Comparison of ENCODE assay signal across 8 mouse cellular contexts in genomic region chr19:4989013-4989412, GRCm38 (mm10). TPM values are rescaled to one million over a fixed set of nuclear protein-coding genes. Genes with fewer than 3 reads are reported as not detected.
DNase-seq lines count a peak whose midpoint lies in the region; ATAC-seq lines count a peak whose summit lies in the region.
"Had no signal": no experiment of that assay in that cellular context is flagged by ENCODE, and none has a peak within 500 bp of the region (broad histone marks: within the 10 kb centered on the region; RNA-seq: fewer than 3 reads in every experiment).

No protein-coding gene starts in this region.

- no peak overlapping the region for H3K27ac ChIP-seq in forebrain, embryonic 13.5 days
- peak overlapping the region; percentile 77; the same call in 1 of the 2 replicates for H3K27ac ChIP-seq in hindbrain, embryonic 13.5 days
- no peak overlapping the region; the same call in 1 of the 2 replicates for H3K27ac ChIP-seq in midbrain, embryonic 16.5 days (ENCODE audit: low read length)
- H3K27ac ChIP-seq in stomach, embryonic 15.5 days, result no peak overlapping the region
- H3K27ac ChIP-seq: limb, embryonic 15.5 days had no signal

- 3% methylated on average over 13 of the region's 13 CpGs for WGBS in forebrain, embryonic 13.5 days
- WGBS in hindbrain, embryonic 13.5 days, result 3% methylated on average over 13 of the region's 13 CpGs
- 4% methylated on average over 13 of the region's 13 CpGs for WGBS in midbrain, embryonic 16.5 days
- 5% methylated on average over 13 of the region's 13 CpGs for WGBS in stomach, embryonic 15.5 days

- peak overlapping the region; percentile 69 for H3K4me2 ChIP-seq in forebrain, embryonic 13.5 days
- peak overlapping the region; percentile 76 for H3K4me2 ChIP-seq in hindbrain, embryonic 13.5 days
- H3K4me2 ChIP-seq in midbrain, embryonic 16.5 days (ENCODE audit: low read length), result peak overlapping the region; percentile 84
- no peak overlapping the region for H3K4me2 ChIP-seq in stomach, embryonic 15.5 days
- H3K4me2 ChIP-seq: limb, embryonic 15.5 days had no signal

- peak overlapping the region; percentile 46 for H3K4me3 ChIP-seq in forebrain, embryonic 13.5 days
- H3K4me3 ChIP-seq in hindbrain, embryonic 13.5 days, result peak overlapping the region; percentile 51
- peak overlapping the region; percentile 56 for H3K4me3 ChIP-seq in midbrain, embryonic 16.5 days (ENCODE audit: low read depth, low read length)
- H3K4me3 ChIP-seq in stomach, embryonic 15.5 days (replicated peaks), result no peak overlapping the region
- H3K4me3 ChIP-seq: limb, embryonic 15.5 days had no signal

- ATAC-seq in forebrain, embryonic 13.5 days, result no peak
- ATAC-seq in hindbrain, embryonic 13.5 days (ENCODE audit: low FRiP score), result no peak
- ATAC-seq in midbrain, embryonic 16.5 days, result no peak
- peak; percentile 38; the same call in 1 of the 2 replicates for ATAC-seq in stomach, embryonic 15.5 days (ENCODE audit: insufficient read depth, low FRiP score, low read depth)

- no peaks in the 10 kb centered on the region for H3K36me3 ChIP-seq in forebrain, embryonic 13.5 days (ENCODE audit: poor library complexity, severe bottlenecking)
- peaks cover 12% of the 10 kb centered on the region for H3K36me3 ChIP-seq in hindbrain, embryonic 13.5 days
- peaks cover 5% of the 10 kb centered on the region for H3K36me3 ChIP-seq in midbrain, embryonic 16.5 days (ENCODE audit: control insufficient read depth, insufficient read depth, low read length)
- no peaks in the 10 kb centered on the region for H3K36me3 ChIP-seq in stomach, embryonic 15.5 days
- H3K36me3 ChIP-seq: limb, embryonic 15.5 days had no signal

- peak; percentile 35 for DNase-seq in MEL-GATA-1-ER (ENCODE audit: extremely low read depth, low read depth)
- DNase-seq in adrenal gland, postnatal 36 days, result peak; percentile 94 to 95
- peak; percentile 80 for DNase-seq in left cerebral cortex, postnatal 4 days

- no peaks in the 10 kb centered on the region for H3K9me3 ChIP-seq in forebrain, embryonic 13.5 days (replicated peaks)
- H3K9me3 ChIP-seq in hindbrain, embryonic 13.5 days, result no peaks in the 10 kb centered on the region
- no peaks in the 10 kb centered on the region for H3K9me3 ChIP-seq in midbrain, embryonic 16.5 days (replicated peaks; ENCODE audit: control insufficient read depth, low read length, poor library complexity, severe bottlenecking)
- no peaks in the 10 kb centered on the region for H3K9me3 ChIP-seq in stomach, embryonic 15.5 days
- H3K9me3 ChIP-seq: limb, embryonic 15.5 days had no signal

- peak overlapping the region; percentile 70 for H3K9ac ChIP-seq in forebrain, embryonic 13.5 days
- peak overlapping the region; percentile 78 for H3K9ac ChIP-seq in hindbrain, embryonic 13.5 days
- peak overlapping the region; percentile 78 for H3K9ac ChIP-seq in midbrain, embryonic 16.5 days (ENCODE audit: low read depth, low read length)
- no peak overlapping the region for H3K9ac ChIP-seq in stomach, embryonic 15.5 days
- H3K9ac ChIP-seq: limb, embryonic 15.5 days had no signal

- intact Hi-C loops in left cerebral cortex, postnatal 4 days (cut with DNase I), result no loop called here

- H3K27me3 ChIP-seq in forebrain, embryonic 13.5 days, result peaks cover 96% of the 10 kb centered on the region
- peaks cover 98% of the 10 kb centered on the region for H3K27me3 ChIP-seq in hindbrain, embryonic 13.5 days
- H3K27me3 ChIP-seq in midbrain, embryonic 16.5 days (ENCODE audit: control insufficient read depth, insufficient read depth, low read depth, low read length), result peaks cover 36% of the 10 kb centered on the region
- H3K27me3 ChIP-seq in stomach, embryonic 15.5 days (replicated peaks), result peaks cover 39% of the 10 kb centered on the region

- H3K4me1 ChIP-seq in forebrain, embryonic 13.5 days, result peaks cover 35% of the 10 kb centered on the region
- H3K4me1 ChIP-seq in hindbrain, embryonic 13.5 days (replicated peaks), result peaks cover 40% of the 10 kb centered on the region
- peaks cover 37% of the 10 kb centered on the region for H3K4me1 ChIP-seq in midbrain, embryonic 16.5 days (ENCODE audit: control insufficient read depth, insufficient read depth, low read length)
- H3K4me1 ChIP-seq in stomach, embryonic 15.5 days, result peaks cover 11% of the 10 kb centered on the region; the same call in 1 of the 2 replicates

RNA-seq across cellular contexts. Expression of gene Npas4, which starts 1.1 kb away (rescaled TPM):
- under 1 TPM; 0.20 to 0.40 TPM for total RNA-seq in adrenal gland, postnatal 36 days (2021)
- polyA plus RNA-seq in forebrain, embryonic 13.5 days (2015; fragmentation: Nextera tagmentation; extraction: Ambion mirVana), result 0.10 and 0.18 TPM in 2 replicates
- polyA plus RNA-seq in hindbrain, embryonic 13.5 days (2015; fragmentation: Nextera tagmentation; extraction: Ambion mirVana), result 0.34 and 0.39 TPM in 2 replicates
- total RNA-seq in left cerebral cortex, postnatal 4 days (2021), result 1 to 10 TPM; 5.5 to 6.8 TPM
- polyA plus RNA-seq in midbrain, embryonic 16.5 days (2015; fragmentation: Nextera tagmentation; extraction: Ambion mirVana), result 0.58 and 0.82 TPM in 2 replicates
- 0.22 and 0.24 TPM in 2 replicates for polyA plus RNA-seq in stomach, embryonic 15.5 days (2015; fragmentation: Nextera tagmentation; extraction: Ambion mirVana)
- polyA plus RNA-seq: limb, embryonic 15.5 days had no signal

RNA-seq across cellular contexts. Expression of gene Mrpl11, which starts 27.1 kb away (rescaled TPM):
- 10 to 100 TPM; 56.7 to 59.1 TPM for total RNA-seq in adrenal gland, postnatal 36 days (2021)
- polyA plus RNA-seq in forebrain, embryonic 13.5 days (2015; fragmentation: Nextera tagmentation; extraction: Ambion mirVana), result 128 and 135 TPM in 2 replicates
- polyA plus RNA-seq in hindbrain, embryonic 13.5 days (2015; fragmentation: Nextera tagmentation; extraction: Ambion mirVana), result 105 and 115 TPM in 2 replicates
- 10 to 100 TPM; 68.5 to 73.6 TPM for total RNA-seq in left cerebral cortex, postnatal 4 days (2021)
- 101 and 107 TPM in 2 replicates for polyA plus RNA-seq in midbrain, embryonic 16.5 days (2015; fragmentation: Nextera tagmentation; extraction: Ambion mirVana)
- 95.8 and 100 TPM in 2 replicates for polyA plus RNA-seq in stomach, embryonic 15.5 days (2015; fragmentation: Nextera tagmentation; extraction: Ambion mirVana)

RNA-seq across cellular contexts. Expression of gene Slc29a2, which starts 34.6 kb away (rescaled TPM):
- 1 to 10 TPM; 4.5 to 5.3 TPM for total RNA-seq in adrenal gland, postnatal 36 days (2021)
- 6.9 and 8.3 TPM in 2 replicates for polyA plus RNA-seq in forebrain, embryonic 13.5 days (2015; fragmentation: Nextera tagmentation; extraction: Ambion mirVana)
- 10.4 and 11.3 TPM in 2 replicates for polyA plus RNA-seq in hindbrain, embryonic 13.5 days (2015; fragmentation: Nextera tagmentation; extraction: Ambion mirVana)
- 10 to 100 TPM; 29.5 to 32.1 TPM for total RNA-seq in left cerebral cortex, postnatal 4 days (2021)
- polyA plus RNA-seq in midbrain, embryonic 16.5 days (2015; fragmentation: Nextera tagmentation; extraction: Ambion mirVana), result 12.1 and 16.0 TPM in 2 replicates
- 3.6 and 3.7 TPM in 2 replicates for polyA plus RNA-seq in stomach, embryonic 15.5 days (2015; fragmentation: Nextera tagmentation; extraction: Ambion mirVana)

RNA-seq across cellular contexts. Expression of gene Peli3, which starts 46.1 kb away (rescaled TPM):
- total RNA-seq in adrenal gland, postnatal 36 days (2021), result 1 to 10 TPM; 7.7 to 8.2 TPM
- 5.7 TPM in 2 replicates for polyA plus RNA-seq in forebrain, embryonic 13.5 days (2015; fragmentation: Nextera tagmentation; extraction: Ambion mirVana)
- polyA plus RNA-seq in hindbrain, embryonic 13.5 days (2015; fragmentation: Nextera tagmentation; extraction: Ambion mirVana), result 10.8 and 10.9 TPM in 2 replicates
- total RNA-seq in left cerebral cortex, postnatal 4 days (2021), result 10 to 100 TPM; 19.5 to 20.1 TPM
- 11.3 and 17.0 TPM in 2 replicates for polyA plus RNA-seq in midbrain, embryonic 16.5 days (2015; fragmentation: Nextera tagmentation; extraction: Ambion mirVana)
- 1.7 and 1.9 TPM in 2 replicates for polyA plus RNA-seq in stomach, embryonic 15.5 days (2015; fragmentation: Nextera tagmentation; extraction: Ambion mirVana)

RNA-seq across cellular contexts. Expression of gene B4gat1, which starts 49.6 kb away (rescaled TPM):
- total RNA-seq in adrenal gland, postnatal 36 days (2021), result 10 to 100 TPM; 27.8 to 43.5 TPM
- polyA plus RNA-seq in forebrain, embryonic 13.5 days (2015; fragmentation: Nextera tagmentation; extraction: Ambion mirVana), result 39.4 and 40.3 TPM in 2 replicates
- 61.2 and 66.0 TPM in 2 replicates for polyA plus RNA-seq in hindbrain, embryonic 13.5 days (2015; fragmentation: Nextera tagmentation; extraction: Ambion mirVana)
- 10 to 100 TPM; 64.1 to 76.4 TPM for total RNA-seq in left cerebral cortex, postnatal 4 days (2021)
- polyA plus RNA-seq in midbrain, embryonic 16.5 days (2015; fragmentation: Nextera tagmentation; extraction: Ambion mirVana), result 82.9 and 102 TPM in 2 replicates
- 38.7 and 42.1 TPM in 2 replicates for polyA plus RNA-seq in stomach, embryonic 15.5 days (2015; fragmentation: Nextera tagmentation; extraction: Ambion mirVana)

Comparison
In these comparisons a context has a peak if more than half of its experiments do, and no peak if none do; other contexts are left out.
1. DNase-seq: peak in every context shown above with its lines; median percentile 94 in adrenal gland, postnatal 36 days; 80 in left cerebral cortex, postnatal 4 days; 35 in MEL-GATA-1-ER.